Mouse (Mus musculus) ES-Bruce4 (cell line): ENCODE data around the gene Snapc1. TPM values are rescaled to one million over a fixed set of nuclear protein-coding genes. Genes with fewer than 3 reads are reported as not detected.

Experiments
- H3K27ac ChIP-seq: 2 replicates; pipeline ENCODE4 v1.5.1; 2012; ENCODE audit warnings: low read length, inconsistent platforms; ENCODE audit not compliant: insufficient read depth
- H3K27me3 ChIP-seq: 2 replicates; pipeline ENCODE4 v1.6.1; 2012; ENCODE audit warnings: mild to moderate bottlenecking, low read length, inconsistent platforms; ENCODE audit not compliant: control insufficient read depth, poor library complexity, insufficient read depth, severe bottlenecking
- H3K36me3 ChIP-seq: 2 replicates; pipeline ENCODE4 v1.6.1; 2012; ENCODE audit warnings: inconsistent platforms, mild to moderate bottlenecking, low read length, moderate library complexity; ENCODE audit not compliant: control insufficient read depth, poor library complexity, insufficient read depth, severe bottlenecking
- H3K4me1 ChIP-seq: one replicate; pipeline ENCODE4 v1.8.1; 2011; ENCODE audit warnings: low read length; ENCODE audit not compliant: control insufficient read depth, insufficient read depth
- H3K4me3 ChIP-seq: 2 replicates; pipeline ENCODE4 v1.5.1; 2011; ENCODE audit warnings: low read depth, mild to moderate bottlenecking, low read length
- H3K9ac ChIP-seq: 2 replicates; pipeline ENCODE4 v1.6.1; 2012; ENCODE audit warnings: low read depth, mild to moderate bottlenecking, inconsistent platforms; ENCODE audit not compliant: poor library complexity, severe bottlenecking
- H3K9me3 ChIP-seq: replicated peaks from 2 replicates; pipeline ENCODE4 v1.6.1; 2012; ENCODE audit warnings: mild to moderate bottlenecking, low read length, inconsistent platforms; ENCODE audit not compliant: control insufficient read depth, poor library complexity, insufficient read depth, severe bottlenecking
- CTCF ChIP-seq: IDR thresholded peaks from one replicate; pipeline ENCODE4 v1.8.1; 2011; ENCODE audit warnings: low read depth, low read length
- EP300 ChIP-seq: IDR thresholded peaks from 2 replicates; pipeline ENCODE4 v1.6.1; 2011; ENCODE audit warnings: low read depth, low read length; ENCODE audit not compliant: insufficient read depth
- POLR2A ChIP-seq: IDR thresholded peaks from one replicate; pipeline ENCODE4 v1.8.1; 2011; ENCODE audit warnings: low read length; ENCODE audit not compliant: insufficient read depth
- polyA plus RNA-seq: library from polyadenylated mRNA; stranded (reverse); fragments of >200 nt; gene quantifications from 2 replicates; pipeline ENCODE4 v1.2.4, GENCODE M21; 2011; ENCODE audit warnings: low read depth; ENCODE audit not compliant: missing spikeins, insufficient read depth, insufficient read length

Gene Snapc1
- polyA plus RNA-seq, 1 experiment, result 26.9 TPM

DNA sequence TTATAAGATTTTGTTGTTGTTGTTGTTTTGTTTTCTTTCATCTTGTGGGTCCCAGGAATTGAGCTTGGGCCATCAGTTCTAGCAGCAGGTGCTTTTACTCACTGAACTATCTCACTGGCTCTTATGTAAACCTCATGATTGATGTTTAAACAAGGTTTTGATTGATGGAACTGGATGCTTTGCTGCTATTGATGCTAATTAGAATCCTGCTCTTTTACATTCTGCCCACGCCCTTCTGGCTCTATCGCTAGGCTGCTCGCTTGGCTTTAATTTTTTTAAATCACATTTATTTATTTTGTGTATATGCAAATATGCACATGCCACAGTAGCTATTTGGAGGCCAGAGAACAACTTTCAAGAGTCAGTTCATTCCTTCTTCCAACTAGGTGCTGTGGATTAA is 6.6 kb upstream of the Snapc1 start:
- H3K9me3 ChIP-seq, result no peaks in the 10 kb centered on the region
- H3K4me3 ChIP-seq, result no peak overlapping the region
- H3K27ac ChIP-seq, result no peak overlapping the region
- no peaks in the 10 kb centered on the region for H3K4me1 ChIP-seq
- H3K27me3 ChIP-seq, result no peaks in the 10 kb centered on the region
- no peak overlapping the region for H3K9ac ChIP-seq
- no peaks in the 10 kb centered on the region for H3K36me3 ChIP-seq
- no peak for TF ChIP-seq POLR2A
- TF ChIP-seq CTCF, result no peak
- TF ChIP-seq EP300, result no peak

DNA sequence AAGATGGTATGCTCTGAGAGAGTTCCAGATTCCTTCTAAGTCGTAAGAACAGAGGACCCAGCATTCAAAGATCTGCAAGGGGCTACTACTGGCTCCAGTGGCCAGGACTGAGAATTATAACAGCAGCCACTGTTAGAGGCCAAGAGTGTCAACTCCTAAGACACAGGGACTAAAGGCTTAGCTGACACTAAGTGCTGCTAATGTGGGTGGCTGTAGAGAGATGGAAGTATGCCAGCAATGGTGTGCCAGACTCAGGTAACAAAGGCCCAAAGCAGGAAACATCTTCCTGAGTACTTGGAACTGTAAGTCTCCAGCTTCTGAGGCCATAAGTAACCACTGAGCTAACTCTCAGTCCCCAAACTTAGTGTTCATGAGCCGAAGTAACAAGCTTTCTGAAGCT is 5.5 kb upstream of the Snapc1 start:
- Histone ChIP-seq H3K4me3 (no peak overlapping the region), H3K9ac (no peak overlapping the region), H3K4me1 (no peaks in the 10 kb centered on the region), H3K9me3 (no peaks in the 10 kb centered on the region), H3K27me3 (no peaks in the 10 kb centered on the region), H3K27ac (no peak overlapping the region), H3K36me3 (no peaks in the 10 kb centered on the region)
- TF ChIP-seq CTCF (no peak), POLR2A (no peak), EP300 (no peak)

DNA sequence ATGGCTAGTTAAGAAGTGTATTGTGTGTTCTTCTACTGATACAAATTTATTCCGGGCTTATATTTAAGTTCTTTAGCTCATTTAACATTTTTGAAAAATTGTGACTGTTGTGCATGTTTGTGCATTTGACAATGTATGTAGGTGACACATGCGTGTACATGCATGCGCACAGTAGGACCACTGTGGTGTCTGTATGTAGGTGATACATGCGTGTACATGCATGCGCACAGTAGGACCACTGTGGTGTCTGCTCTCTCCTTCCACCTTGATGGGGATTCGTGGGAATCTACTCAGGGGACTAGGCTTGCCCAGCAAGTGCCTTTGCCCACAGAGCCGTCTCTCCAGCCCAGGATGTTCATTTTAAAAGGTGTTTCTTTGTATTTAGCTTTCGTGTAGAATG is 4.9 kb downstream of the Snapc1 start:
- no peaks in the 10 kb centered on the region for H3K9me3 ChIP-seq
- no peak overlapping the region for H3K4me3 ChIP-seq
- peaks cover 26% of the 10 kb centered on the region for H3K36me3 ChIP-seq
- no peaks in the 10 kb centered on the region for H3K4me1 ChIP-seq
- no peak overlapping the region for H3K27ac ChIP-seq
- no peaks in the 10 kb centered on the region for H3K27me3 ChIP-seq
- H3K9ac ChIP-seq, result no peak overlapping the region
- TF ChIP-seq EP300 (no peak), CTCF (no peak), POLR2A (no peak)

DNA sequence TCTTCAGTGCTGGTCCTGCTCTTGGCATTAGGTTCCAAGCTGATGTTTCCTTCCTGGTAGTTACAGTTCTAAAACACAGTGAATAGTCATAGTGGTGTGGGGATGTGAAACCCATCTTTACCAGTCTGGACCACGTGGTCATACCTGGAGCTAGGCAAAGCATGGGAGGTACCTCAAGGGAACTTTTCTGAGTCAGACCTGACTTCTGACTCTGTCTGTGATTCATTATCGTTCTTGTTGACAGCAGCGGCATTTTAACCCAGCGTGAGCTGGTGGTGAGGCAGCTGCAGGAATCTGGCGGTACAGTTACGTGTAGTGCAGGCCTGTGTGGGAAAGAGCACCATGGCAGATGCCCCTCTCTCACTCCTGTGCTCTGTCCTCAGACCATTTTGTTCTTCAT is 10.3 kb downstream of the Snapc1 start:
- H3K27ac ChIP-seq, result no peak overlapping the region
- H3K36me3 ChIP-seq, result peaks cover 40% of the 10 kb centered on the region
- no peak for TF ChIP-seq CTCF
- TF ChIP-seq EP300, result no peak
- TF ChIP-seq POLR2A, result no peak
- H3K4me1 ChIP-seq, result no peaks in the 10 kb centered on the region
- H3K9me3 ChIP-seq, result no peaks in the 10 kb centered on the region
- H3K9ac ChIP-seq, result no peak overlapping the region
- H3K27me3 ChIP-seq, result no peaks in the 10 kb centered on the region
- no peak overlapping the region for H3K4me3 ChIP-seq

DNA sequence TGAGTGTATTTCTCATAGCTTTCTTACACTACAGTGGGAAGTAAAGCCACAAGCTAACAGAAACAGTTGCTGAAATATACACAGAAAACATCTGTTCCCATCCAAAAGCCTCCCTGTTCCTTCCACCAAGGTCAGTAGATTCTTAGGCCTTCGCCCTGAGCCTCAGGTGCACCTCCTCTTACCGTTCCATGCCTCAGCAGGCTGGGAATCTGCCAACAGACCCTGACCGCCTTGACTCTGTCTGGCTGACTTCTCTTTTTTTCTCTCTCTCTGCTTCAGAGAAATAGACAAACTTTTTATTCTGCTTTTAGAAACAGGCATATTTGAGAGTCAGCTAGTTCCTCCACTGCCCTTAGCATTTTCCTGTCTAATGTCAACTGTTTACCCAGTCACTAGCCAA is 13.9 kb downstream of the Snapc1 start:
- Histone ChIP-seq H3K4me3 (no peak overlapping the region), H3K9ac (no peak overlapping the region), H3K36me3 (peaks cover 34% of the 10 kb centered on the region), H3K9me3 (no peaks in the 10 kb centered on the region), H3K4me1 (no peaks in the 10 kb centered on the region), H3K27me3 (no peaks in the 10 kb centered on the region), H3K27ac (no peak overlapping the region)
- TF ChIP-seq EP300, result no peak
- no peak for TF ChIP-seq CTCF
- no peak for TF ChIP-seq POLR2A

DNA sequence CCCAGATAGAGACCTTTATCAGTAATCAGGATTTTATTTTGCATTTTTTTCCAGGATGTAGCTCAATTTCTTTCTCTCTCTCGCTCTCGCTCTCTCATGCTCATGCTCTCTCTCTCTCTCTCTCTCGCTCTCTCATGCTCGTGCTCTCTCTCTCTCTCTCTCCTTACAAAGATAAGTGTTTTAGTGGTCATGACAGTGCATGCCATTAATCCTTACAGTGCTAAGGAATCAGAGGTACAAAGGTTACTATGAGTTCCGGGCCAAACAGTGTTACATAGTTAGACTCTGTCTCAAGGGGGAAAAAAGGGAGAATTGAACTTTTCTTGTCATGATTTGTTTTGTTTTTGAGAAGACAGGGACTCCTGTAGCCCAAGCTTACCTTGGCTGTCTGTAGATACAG is 15.4 kb downstream of the Snapc1 start:
- H3K27me3 ChIP-seq, result no peaks in the 10 kb centered on the region
- no peaks in the 10 kb centered on the region for H3K9me3 ChIP-seq
- no peaks in the 10 kb centered on the region for H3K4me1 ChIP-seq
- H3K4me3 ChIP-seq, result no peak overlapping the region
- TF ChIP-seq CTCF (no peak), EP300 (no peak), POLR2A (no peak)
- no peak overlapping the region for H3K27ac ChIP-seq
- H3K9ac ChIP-seq, result no peak overlapping the region
- H3K36me3 ChIP-seq, result peaks cover 39% of the 10 kb centered on the region

DNA sequence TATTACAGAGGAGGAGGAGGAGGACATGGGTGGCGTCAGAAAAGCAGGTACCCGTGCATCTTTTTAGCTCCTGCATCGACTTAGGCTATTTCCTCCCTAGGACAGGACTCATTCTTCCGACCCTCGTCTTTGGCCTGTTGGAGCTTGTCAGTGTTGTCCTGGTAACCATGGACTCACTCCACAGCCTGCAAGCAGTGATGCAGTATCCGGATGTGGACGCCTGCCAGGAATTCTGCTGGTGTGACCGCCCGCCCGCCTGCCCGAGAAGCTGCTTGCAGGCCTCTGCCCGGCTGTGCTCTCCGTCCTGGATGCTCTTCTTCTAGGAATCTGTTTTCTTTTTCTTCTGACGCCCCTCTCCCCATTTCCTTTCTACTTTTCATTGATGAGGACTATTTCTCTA is 18.3 kb downstream of the Snapc1 start:
- no peaks in the 10 kb centered on the region for H3K9me3 ChIP-seq
- no peaks in the 10 kb centered on the region for H3K4me1 ChIP-seq
- no peak overlapping the region for H3K4me3 ChIP-seq
- TF ChIP-seq EP300 (no peak), POLR2A (no peak), CTCF (no peak)
- H3K9ac ChIP-seq, result no peak overlapping the region
- H3K27ac ChIP-seq, result no peak overlapping the region
- no peaks in the 10 kb centered on the region for H3K27me3 ChIP-seq
- peaks cover 31% of the 10 kb centered on the region for H3K36me3 ChIP-seq
